Mouse (Mus musculus) stomach, embryonic 14.5 days (tissue): ENCODE measurements around the gene March8. TPM values are rescaled to one million over a fixed set of nuclear protein-coding genes. Genes with fewer than 3 reads are reported as not detected.

Experiments
- ATAC-seq: fragments of 200-750 bp; cut with Nextera tagmentation; 2 replicates; pipeline ENCODE4 v1.8.0; 2017; ENCODE audit warnings: low read depth, moderate TSS enrichment; ENCODE audit not compliant: insufficient number of reproducible peaks, insufficient read depth, low FRiP score
- H3K27ac ChIP-seq: fragments of 300-500 bp; sonication (generic); 2 replicates; pipeline ENCODE4 v1.5.1; 2014; ENCODE audit warnings: mild to moderate bottlenecking, low read length, moderate library complexity, mixed read lengths
- H3K27me3 ChIP-seq: fragments of 300-500 bp; sonication (generic); 2 replicates; pipeline ENCODE4 v1.6.1; 2014; ENCODE audit warnings: low read length, control low read depth, mixed read lengths; ENCODE audit not compliant: control insufficient read depth, insufficient read depth
- H3K36me3 ChIP-seq: fragments of 300-500 bp; sonication (generic); 2 replicates; pipeline ENCODE4 v1.6.1; 2014; ENCODE audit warnings: mild to moderate bottlenecking, control low read depth, low read length, moderate library complexity, mixed read lengths; ENCODE audit not compliant: control insufficient read depth, insufficient read depth
- H3K4me1 ChIP-seq: fragments of 300-500 bp; sonication (generic); 2 replicates; pipeline ENCODE4 v1.6.1; 2014; ENCODE audit warnings: low read length, control low read depth, mixed read lengths; ENCODE audit not compliant: control insufficient read depth, insufficient read depth
- H3K4me2 ChIP-seq: fragments of 300-500 bp; sonication (generic); replicated peaks from 2 replicates; pipeline ENCODE4 v1.6.1; 2014; ENCODE audit warnings: low read depth, low read length, control low read depth
- H3K4me3 ChIP-seq: fragments of 300-500 bp; sonication (generic); 2 replicates; pipeline ENCODE4 v1.5.1; 2014; ENCODE audit warnings: low read depth, low read length, control low read depth
- H3K9ac ChIP-seq: fragments of 300-500 bp; sonication (generic); replicated peaks from 2 replicates; pipeline ENCODE4 v1.6.1; 2014; ENCODE audit warnings: low read depth, mild to moderate bottlenecking, control low read depth, low read length, moderate library complexity, mixed read lengths
- H3K9me3 ChIP-seq: fragments of 300-500 bp; sonication (generic); 2 replicates; pipeline ENCODE4 v1.6.1; 2016; ENCODE audit warnings: low read depth, low read length, control low read depth; ENCODE audit not compliant: control insufficient read depth
- WGBS: fragments of 180-500 bp; shearing (Covaris S2); extraction: QIAGEN DNeasy Blood & Tissue Kit; methylation state at CpG from one replicate; pipeline ENCODE4 v1.1.7; 2014; 5-methylcytosine and 5-hydroxymethylcytosine counted together
- polyA plus RNA-seq: library from polyadenylated mRNA; unstranded; fragments of >200 nt; fragmentation: Nextera tagmentation; extraction: Ambion mirVana; gene quantifications from 2 replicates; pipeline ENCODE4 v1.2.1, GENCODE M21; 2014

March8 gene
- polyA plus RNA-seq, 1 experiment from 2014 or later, result 38.8 TPM

GRCm38 (mm10) chr6:116439531-116439930 lies 101.7 kb downstream of the March8 start:
- 81% methylated on average over 6 of the region's 6 CpGs for WGBS
- Histone ChIP-seq H3K4me2 (no peak overlapping the region), H3K27me3 (no peaks in the 10 kb centered on the region), H3K4me3 (no peak overlapping the region), H3K9me3 (no peaks in the 10 kb centered on the region), H3K9ac (no peak overlapping the region), H3K27ac (no peak overlapping the region), H3K4me1 (no peaks in the 10 kb centered on the region), H3K36me3 (no peaks in the 10 kb centered on the region)
- no peak for ATAC-seq

- H3K4me2 ChIP-seq, result no peak overlapping the region
- no peaks in the 10 kb centered on the region for H3K9me3 ChIP-seq
- ATAC-seq, result no peak
- H3K9ac ChIP-seq, result no peak overlapping the region
- H3K4me1 ChIP-seq, result no peaks in the 10 kb centered on the region
- H3K27me3 ChIP-seq, result no peaks in the 10 kb centered on the region
- H3K4me3 ChIP-seq, result no peak overlapping the region
- H3K27ac ChIP-seq, result no peak overlapping the region
- H3K36me3 ChIP-seq, result no peaks in the 10 kb centered on the region
- 72% methylated on average over 4 of the region's 4 CpGs for WGBS
Measured at GRCm38 (mm10) chr6:116440447-116440846, 102.6 kb downstream of the March8 start.

GRCm38 (mm10) chr6:116440849-116441248 lies 103.0 kb downstream of the March8 start:
- Histone ChIP-seq H3K9ac (no peak overlapping the region), H3K27ac (no peak overlapping the region), H3K4me1 (no peaks in the 10 kb centered on the region), H3K36me3 (no peaks in the 10 kb centered on the region), H3K4me3 (no peak overlapping the region), H3K4me2 (no peak overlapping the region), H3K9me3 (no peaks in the 10 kb centered on the region), H3K27me3 (no peaks in the 10 kb centered on the region)
- WGBS, result 60% methylated on average over 4 of the region's 4 CpGs
- no peak for ATAC-seq

GRCm38 (mm10) chr6:116455781-116456180 lies 118.0 kb downstream of the March8 start:
- H3K36me3 ChIP-seq, result no peaks in the 10 kb centered on the region
- H3K9me3 ChIP-seq, result no peaks in the 10 kb centered on the region
- H3K4me1 ChIP-seq, result no peaks in the 10 kb centered on the region
- WGBS, result 73% methylated on average over 4 of the region's 4 CpGs
- no peak overlapping the region for H3K27ac ChIP-seq
- H3K4me3 ChIP-seq, result no peak overlapping the region
- no peak overlapping the region for H3K9ac ChIP-seq
- H3K27me3 ChIP-seq, result peaks cover 5% of the 10 kb centered on the region; the same call in 1 of the 2 replicates
- H3K4me2 ChIP-seq, result no peak overlapping the region
- no peak for ATAC-seq

- H3K9ac ChIP-seq, result no peak overlapping the region
- peaks cover 9% of the 10 kb centered on the region; the same call in 1 of the 2 replicates for H3K27me3 ChIP-seq
- H3K27ac ChIP-seq, result no peak overlapping the region
- no peak overlapping the region for H3K4me2 ChIP-seq
- no peak overlapping the region for H3K4me3 ChIP-seq
- WGBS, result 43% methylated on average over 1 of the region's 1 CpGs
- ATAC-seq, result no peak
- H3K4me1 ChIP-seq, result no peaks in the 10 kb centered on the region
- H3K9me3 ChIP-seq, result no peaks in the 10 kb centered on the region
- no peaks in the 10 kb centered on the region for H3K36me3 ChIP-seq
Measured at GRCm38 (mm10) chr6:116456482-116456881, 118.7 kb downstream of the March8 start.

- Histone ChIP-seq H3K4me2 (no peak overlapping the region), H3K4me3 (no peak overlapping the region), H3K4me1 (no peaks in the 10 kb centered on the region), H3K9ac (no peak overlapping the region), H3K9me3 (no peaks in the 10 kb centered on the region), H3K36me3 (no peaks in the 10 kb centered on the region), H3K27me3 (peaks cover 9% of the 10 kb centered on the region; the same call in 1 of the 2 replicates), H3K27ac (no peak overlapping the region)
- WGBS, result 76% methylated on average over 4 of the region's 4 CpGs
- no peak for ATAC-seq
Measured at GRCm38 (mm10) chr6:116458728-116459127, 120.9 kb downstream of the March8 start.

Other genes with a start within 250 kb of the March8 start
- 19.3 and 20.5 TPM in 2 replicates for gene Tmcc1, start 144.5 kb upstream of the March8 start, polyA plus RNA-seq
- 40.6 and 41.2 TPM in 2 replicates for gene Washc2, start 130.0 kb upstream of the March8 start, polyA plus RNA-seq
- 5.1 and 5.5 TPM in 2 replicates for gene Zfand4, start 73.8 kb upstream of the March8 start, polyA plus RNA-seq
- gene Alox5, start 123.2 kb downstream of the March8 start, polyA plus RNA-seq, result 1.1 and 2.3 TPM in 2 replicates
- not detected in 2 replicates for gene Olfr211, start 151.1 kb downstream of the March8 start, polyA plus RNA-seq
- gene Olfr212, start 168.5 kb downstream of the March8 start, polyA plus RNA-seq, result not detected in 2 replicates
- gene Olfr213, start 200.4 kb downstream of the March8 start, polyA plus RNA-seq, result not detected in 2 replicates
- gene Gm5580, start 213.1 kb downstream of the March8 start, polyA plus RNA-seq, result 0.25 and 0.38 TPM in 2 replicates
- gene Olfr214, start 216.2 kb downstream of the March8 start, polyA plus RNA-seq, result not detected in 2 replicates
- not detected in 2 replicates for gene Olfr215, start 246.2 kb downstream of the March8 start, polyA plus RNA-seq